Mouse (Mus musculus) brain, embryonic 14.5 days (tissue): ENCODE data around the gene Gna14.

Source experiments
- CTCF ChIP-seq: fragments of 200-500 bp; IDR thresholded peaks from 2 replicates; pipeline ENCODE4 v1.5.1; 2012; ENCODE audit warnings: inconsistent platforms, mild to moderate bottlenecking, moderate library complexity, borderline replicate concordance; ENCODE audit not compliant: insufficient read depth, insufficient read length; ENCODE audit errors: extremely low read depth
- POLR2A ChIP-seq: fragments of 200-500 bp; IDR thresholded peaks from 2 replicates; pipeline ENCODE4 v1.6.1; 2012; ENCODE audit warnings: mild to moderate bottlenecking, inconsistent platforms, borderline replicate concordance; ENCODE audit not compliant: poor library complexity, insufficient read depth, insufficient read length, severe bottlenecking; ENCODE audit errors: extremely low read depth

- TF ChIP-seq CTCF (no peak), POLR2A (no peak)
These were observed 24.7 kb downstream of the Gna14 start for GRCm38 (mm10) chr19:16460292-16460691.
